Mouse (Mus musculus) heart, embryonic 10.5 days (tissue): ENCODE results near the gene Npr1. TPM values are rescaled to one million over a fixed set of nuclear protein-coding genes. Genes with fewer than 3 reads are reported as not detected.

Experiments
- DNase-seq: peaks from one replicate; pipeline ENCODE4 v3.0.0-alpha.2; 2017; ENCODE audit warnings: low spot score
- H3K27ac ChIP-seq: fragments of 300-500 bp; sonication (generic); 2 replicates; pipeline ENCODE4 v1.5.1; 2016; ENCODE audit warnings: mild to moderate bottlenecking
- H3K27me3 ChIP-seq: fragments of 300-500 bp; sonication (generic); 2 replicates; pipeline ENCODE4 v1.6.1; 2016; ENCODE audit warnings: mild to moderate bottlenecking; ENCODE audit not compliant: poor library complexity, insufficient read depth, severe bottlenecking
- H3K36me3 ChIP-seq: fragments of 300-500 bp; sonication (generic); 2 replicates; pipeline ENCODE4 v1.6.1; 2016; ENCODE audit warnings: mild to moderate bottlenecking, moderate library complexity
- H3K4me1 ChIP-seq: fragments of 300-500 bp; sonication (generic); 2 replicates; pipeline ENCODE4 v1.6.1; 2016; ENCODE audit warnings: mild to moderate bottlenecking
- H3K4me3 ChIP-seq: fragments of 300-500 bp; sonication (generic); 2 replicates; pipeline ENCODE4 v1.5.1; 2016; ENCODE audit warnings: mild to moderate bottlenecking, moderate library complexity
- H3K9me3 ChIP-seq: fragments of 300-500 bp; sonication (generic); 2 replicates; pipeline ENCODE4 v1.6.1; 2016; ENCODE audit warnings: mild to moderate bottlenecking, moderate library complexity
- WGBS: fragments of 180-500 bp; shearing (Covaris S2); methylation state at CpG from one replicate; pipeline ENCODE4 v1.1.7; 2016; 5-methylcytosine and 5-hydroxymethylcytosine counted together
- polyA plus RNA-seq: library from polyadenylated mRNA; unstranded; fragments of >200 nt; fragmentation: Nextera tagmentation; extraction: Ambion mirVana; gene quantifications from 2 replicates; pipeline ENCODE4 v1.2.1, GENCODE M21; 2016

Gene Npr1
- polyA plus RNA-seq, 1 experiment from 2014 or later = 8.7 TPM

GRCm38 (mm10) chr3:90447123-90447494, 18.6 kb downstream of the Npr1 start:
- Histone ChIP-seq H3K9me3 (no peaks in the 10 kb centered on the region), H3K4me1 (peaks cover 35% of the 10 kb centered on the region), H3K4me3 (peak overlapping the region; percentile 54), H3K27ac (peak overlapping the region; percentile 93), H3K36me3 (no peaks in the 10 kb centered on the region), H3K27me3 (no peaks in the 10 kb centered on the region)
- WGBS = 44% methylated on average over 7 of the region's 7 CpGs
- DNase-seq = no peak

- peak overlapping the region; percentile 54 for H3K4me3 ChIP-seq
- H3K36me3 ChIP-seq = no peaks in the 10 kb centered on the region
- DNase-seq = peak; percentile 94
- under 1% methylated on average over 17 of the region's 17 CpGs for WGBS
- peaks cover 33% of the 10 kb centered on the region for H3K4me1 ChIP-seq
- no peaks in the 10 kb centered on the region for H3K9me3 ChIP-seq
- no peaks in the 10 kb centered on the region for H3K27me3 ChIP-seq
- peak overlapping the region; percentile 93 for H3K27ac ChIP-seq
These were observed 19.1 kb downstream of the Npr1 start for GRCm38 (mm10) chr3:90446389-90447122.

DNA sequence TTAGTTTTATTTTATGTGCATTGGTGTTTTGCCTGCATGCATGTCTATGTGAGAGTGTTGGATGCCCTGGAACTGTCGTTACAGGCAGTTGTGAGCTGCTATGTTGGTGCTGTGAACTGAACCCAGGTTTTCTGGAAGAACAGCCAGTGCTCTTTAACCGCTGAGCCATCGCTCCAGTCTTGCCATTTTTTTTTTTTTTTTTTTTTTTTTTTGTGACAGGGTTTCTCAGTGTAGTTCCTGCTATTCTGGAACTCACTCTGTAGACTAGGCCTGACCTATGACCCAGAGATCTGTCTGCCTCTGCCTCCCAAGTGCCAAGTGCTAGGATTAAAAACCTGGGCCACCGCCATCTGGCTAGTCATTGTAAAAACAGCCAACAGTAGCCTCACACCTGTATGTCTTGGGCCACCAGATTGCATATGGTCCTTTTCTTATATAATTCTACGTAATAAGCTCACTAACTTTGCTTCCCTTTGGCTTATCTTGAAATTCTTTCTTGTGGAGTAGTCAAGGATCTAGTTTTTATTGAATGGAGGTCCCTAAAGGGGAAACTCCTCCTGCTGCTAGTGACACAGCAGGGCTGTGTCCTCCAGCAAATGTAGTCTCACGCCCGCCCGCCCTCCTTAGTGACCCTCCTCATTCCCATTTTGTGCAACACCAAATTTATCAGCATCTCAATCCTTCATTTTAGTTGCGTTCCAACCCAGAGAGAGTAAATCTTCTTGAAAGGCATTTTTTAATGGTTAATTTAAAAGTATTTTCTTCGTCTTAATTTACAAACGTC, 20.1 kb downstream of the Npr1 start:
- peaks cover 23% of the 10 kb centered on the region for H3K4me1 ChIP-seq
- no peaks in the 10 kb centered on the region for H3K9me3 ChIP-seq
- WGBS = 65% methylated on average over 11 of the region's 11 CpGs
- DNase-seq = no peak
- H3K36me3 ChIP-seq = no peaks in the 10 kb centered on the region
- peak overlapping the region; percentile 54 for H3K4me3 ChIP-seq
- H3K27ac ChIP-seq = peak overlapping the region; percentile 93
- H3K27me3 ChIP-seq = no peaks in the 10 kb centered on the region

DNA sequence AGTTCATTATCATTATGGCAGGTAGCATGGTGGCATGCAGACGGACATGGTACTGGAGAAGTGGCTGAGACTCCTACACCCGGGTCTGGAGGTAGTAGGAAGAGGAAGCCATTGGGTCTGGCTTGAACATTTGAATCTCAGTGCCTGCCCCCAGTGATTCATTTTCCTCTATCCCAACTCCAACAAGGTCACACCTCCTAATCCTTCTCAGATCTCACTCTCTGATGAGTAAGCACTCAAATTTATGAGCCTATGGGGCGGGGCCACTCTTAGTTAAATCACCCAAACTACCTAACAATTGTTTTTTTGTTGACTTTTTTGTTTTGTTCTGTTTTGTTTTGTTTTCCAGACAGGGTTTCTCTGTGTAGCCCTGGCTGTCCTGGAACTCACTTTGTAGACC, 21.7 kb downstream of the Npr1 start:
- 91% methylated on average over 3 of the region's 3 CpGs for WGBS
- Histone ChIP-seq H3K4me1 (peaks cover 20% of the 10 kb centered on the region), H3K27me3 (no peaks in the 10 kb centered on the region), H3K36me3 (no peaks in the 10 kb centered on the region), H3K9me3 (no peaks in the 10 kb centered on the region), H3K27ac (no peak overlapping the region), H3K4me3 (no peak overlapping the region)
- DNase-seq = no peak

- Histone ChIP-seq H3K9me3 (no peaks in the 10 kb centered on the region), H3K36me3 (no peaks in the 10 kb centered on the region), H3K4me3 (no peak overlapping the region), H3K4me1 (peaks cover 2% of the 10 kb centered on the region; the same call in 1 of the 2 replicates), H3K27me3 (no peaks in the 10 kb centered on the region), H3K27ac (no peak overlapping the region)
- no peak for DNase-seq
- WGBS = 81% methylated on average over 2 of the region's 2 CpGs
These were observed 24.9 kb downstream of the Npr1 start for GRCm38 (mm10) chr3:90440756-90441155.

- no peak overlapping the region for H3K4me3 ChIP-seq
- DNase-seq = no peak
- no peak overlapping the region for H3K27ac ChIP-seq
- no peaks in the 10 kb centered on the region for H3K36me3 ChIP-seq
- no peaks in the 10 kb centered on the region for H3K9me3 ChIP-seq
- 63% methylated on average over 4 of the region's 4 CpGs for WGBS
- H3K4me1 ChIP-seq = peaks cover 2% of the 10 kb centered on the region
- H3K27me3 ChIP-seq = no peaks in the 10 kb centered on the region
These were observed 28.5 kb downstream of the Npr1 start for GRCm38 (mm10) chr3:90437131-90437530.

- H3K27ac ChIP-seq = peak overlapping the region; percentile 96
- no peaks in the 10 kb centered on the region for H3K9me3 ChIP-seq
- no peak for DNase-seq
- peak overlapping the region; percentile 76 for H3K4me3 ChIP-seq
- H3K4me1 ChIP-seq = peaks cover 28% of the 10 kb centered on the region
- H3K27me3 ChIP-seq = no peaks in the 10 kb centered on the region
- WGBS = 57% methylated on average over 11 of the region's 11 CpGs
- peaks cover 11% of the 10 kb centered on the region for H3K36me3 ChIP-seq
These were observed 31.5 kb downstream of the Npr1 start for GRCm38 (mm10) chr3:90434073-90434730.

DNA sequence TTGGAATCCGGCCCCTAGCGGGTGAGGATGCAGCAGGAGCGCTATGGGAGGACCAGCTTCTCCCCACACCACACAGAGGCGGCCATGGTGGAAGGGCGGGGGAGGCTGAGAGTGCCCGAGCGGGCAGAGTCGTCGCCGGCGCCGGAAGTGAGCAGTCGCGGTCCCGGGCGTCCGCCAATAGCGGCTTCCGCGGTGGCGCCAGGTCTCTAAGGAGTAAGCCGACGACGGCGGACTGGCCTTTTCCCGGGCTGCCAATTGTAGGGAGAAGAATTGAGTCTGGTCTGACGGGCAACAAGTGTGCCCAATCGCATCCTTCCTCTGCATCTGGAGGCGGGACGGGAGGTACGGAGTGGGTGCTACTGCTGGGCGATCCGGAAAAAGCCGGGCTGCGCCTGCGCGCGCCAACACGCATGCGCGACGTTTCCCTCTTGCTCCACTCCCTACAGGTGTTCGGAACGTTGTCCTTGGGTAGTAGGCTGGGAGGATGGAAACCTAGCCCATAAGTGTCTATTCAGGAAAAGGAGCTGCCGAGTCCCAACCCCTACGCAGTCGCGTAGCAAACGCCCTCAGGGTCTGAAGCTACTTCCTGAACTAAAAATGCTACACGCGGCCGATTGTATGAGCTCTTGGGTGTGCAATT, 32.2 kb downstream of the Npr1 start, which contains the start of gene Ints3:
Gene Ints3, minus strand, starts transcription at position 242 of the 640 bp plus-strand sequence.
- H3K27me3 ChIP-seq = no peaks in the 10 kb centered on the region
- peaks cover 33% of the 10 kb centered on the region for H3K4me1 ChIP-seq
- H3K27ac ChIP-seq = peak within 1 kb of the TSS; percentile 96
- H3K36me3 ChIP-seq = peaks cover 13% of the 10 kb centered on the region
- H3K4me3 ChIP-seq = peak within 1 kb of the TSS; percentile 76
- 1% methylated on average over 52 of the region's 52 CpGs for WGBS
- DNase-seq = peak; percentile 100
- H3K9me3 ChIP-seq = no peaks in the 10 kb centered on the region

- 0% methylated on average over 12 of the region's 12 CpGs for WGBS
- H3K27ac ChIP-seq = peak overlapping the region; percentile 96
- peaks cover 37% of the 10 kb centered on the region for H3K4me1 ChIP-seq
- no peaks in the 10 kb centered on the region for H3K27me3 ChIP-seq
- no peaks in the 10 kb centered on the region for H3K9me3 ChIP-seq
- peak overlapping the region; percentile 76 for H3K4me3 ChIP-seq
- DNase-seq = peak; percentile 84
- H3K36me3 ChIP-seq = peaks cover 13% of the 10 kb centered on the region
These were observed 32.9 kb downstream of the Npr1 start for GRCm38 (mm10) chr3:90432811-90433219.

- WGBS = 18% methylated on average over 2 of the region's 2 CpGs
- no peak for DNase-seq
- H3K4me1 ChIP-seq = peaks cover 40% of the 10 kb centered on the region
- H3K36me3 ChIP-seq = peaks cover 13% of the 10 kb centered on the region
- H3K9me3 ChIP-seq = no peaks in the 10 kb centered on the region
- no peaks in the 10 kb centered on the region for H3K27me3 ChIP-seq
- H3K4me3 ChIP-seq = peak overlapping the region; percentile 76
- peak overlapping the region; percentile 96 for H3K27ac ChIP-seq
These were observed 33.3 kb downstream of the Npr1 start for GRCm38 (mm10) chr3:90432348-90432747.

- no peaks in the 10 kb centered on the region for H3K9me3 ChIP-seq
- no peak overlapping the region; the same call in 1 of the 2 replicates for H3K27ac ChIP-seq
- 75% methylated on average over 3 of the region's 3 CpGs for WGBS
- H3K4me3 ChIP-seq = no peak overlapping the region
- peaks cover 16% of the 10 kb centered on the region for H3K36me3 ChIP-seq
- peak; percentile 87 for DNase-seq
- H3K4me1 ChIP-seq = peaks cover 41% of the 10 kb centered on the region
- no peaks in the 10 kb centered on the region for H3K27me3 ChIP-seq
These were observed 36.1 kb downstream of the Npr1 start for GRCm38 (mm10) chr3:90429576-90429975.

GRCm38 (mm10) chr3:90428186-90428585, 37.5 kb downstream of the Npr1 start:
- Histone ChIP-seq H3K27ac (no peak overlapping the region; the same call in 1 of the 2 replicates), H3K36me3 (peaks cover 30% of the 10 kb centered on the region), H3K4me1 (peaks cover 41% of the 10 kb centered on the region), H3K27me3 (no peaks in the 10 kb centered on the region), H3K9me3 (no peaks in the 10 kb centered on the region), H3K4me3 (no peak overlapping the region)
- WGBS = 70% methylated on average over 6 of the region's 6 CpGs
- no peak for DNase-seq
